Mouse (Mus musculus) liver, embryonic 14.5 days (tissue): Measurements from ENCODE around the gene Mrps18a. TPM values are rescaled to one million over a fixed set of nuclear protein-coding genes. Genes with fewer than 3 reads are reported as not detected.

ENCODE experiments used
- ATAC-seq: fragments of 200-750 bp; cut with Nextera tagmentation; 2 replicates; pipeline ENCODE4 v1.8.0; 2017; ENCODE audit warnings: moderate number of reproducible peaks, mild to moderate bottlenecking, moderate library complexity; ENCODE audit not compliant: insufficient read depth
- DNase-seq, 3 experiments: peaks; one replicate each; pipeline ENCODE4 v3.0.0-alpha.2; 2012 to 2013; ENCODE audit warnings: low read depth in 3 of 3, low spot score in 3 of 3
- H3K27ac ChIP-seq: fragments of 300-500 bp; sonication (generic); 2 replicates; pipeline ENCODE4 v1.5.1; 2014; ENCODE audit warnings: moderate library complexity, mild to moderate bottlenecking, control low read depth, inconsistent platforms
- H3K27me3 ChIP-seq: fragments of 300-500 bp; sonication (generic); 2 replicates; pipeline ENCODE4 v1.6.1; 2014; ENCODE audit warnings: mild to moderate bottlenecking, low read length, moderate library complexity; ENCODE audit not compliant: control insufficient read depth, insufficient read depth
- H3K36me3 ChIP-seq: fragments of 300-500 bp; sonication (generic); replicated peaks from 2 replicates; pipeline ENCODE4 v1.6.1; 2014; ENCODE audit warnings: low read depth; ENCODE audit not compliant: control insufficient read depth, insufficient read depth
- H3K4me1 ChIP-seq, 2 experiments: fragments of 200-500 bp in 1 of 2; fragments of 300-500 bp in 1 of 2; sonication (generic) in 1 of 2; replicated peaks; 2 replicates each; pipeline ENCODE4 v1.6.1; 2012 to 2014; ENCODE audit warnings: antibody characterized with exemption in 1 of 2, inconsistent platforms in 1 of 2, low read length in 1 of 2; ENCODE audit not compliant: control insufficient read depth in 2 of 2, insufficient read depth in 2 of 2
- H3K4me2 ChIP-seq: fragments of 300-500 bp; sonication (generic); 2 replicates; pipeline ENCODE4 v1.6.1; 2014; ENCODE audit warnings: low read depth, mild to moderate bottlenecking, control low read depth, moderate library complexity
- H3K4me3 ChIP-seq, 2 experiments: fragments of 200-500 bp in 1 of 2; fragments of 300-500 bp in 1 of 2; sonication (generic) in 1 of 2; 2 replicates each; pipeline ENCODE4 v1.5.1; 2012 to 2014; ENCODE audit warnings: low read depth in 2 of 2, low read length in 2 of 2, mild to moderate bottlenecking in 2 of 2, control low read depth in 1 of 2, inconsistent platforms in 1 of 2, moderate library complexity in 1 of 2; ENCODE audit not compliant: insufficient read depth in 1 of 2
- H3K9ac ChIP-seq: fragments of 300-500 bp; sonication (generic); replicated peaks from 2 replicates; pipeline ENCODE4 v1.6.1; 2014; ENCODE audit warnings: mild to moderate bottlenecking, control low read depth, moderate library complexity
- H3K9me3 ChIP-seq: fragments of 300-500 bp; sonication (generic); 2 replicates; pipeline ENCODE4 v1.6.1; 2016; ENCODE audit warnings: low read length, mixed read lengths; ENCODE audit not compliant: control insufficient read depth
- CTCF ChIP-seq: IDR thresholded peaks from 2 replicates; pipeline ENCODE4 v1.5.1; 2016; ENCODE audit warnings: antibody characterized with exemption, low read depth, control low read depth
- EP300 ChIP-seq: IDR thresholded peaks from 2 replicates; pipeline ENCODE4 v1.6.1; 2016; ENCODE audit warnings: antibody characterized with exemption, low read depth
- WGBS: fragments of 180-500 bp; shearing (Covaris S2); extraction: QIAGEN DNeasy Blood & Tissue Kit; methylation state at CpG from one replicate; pipeline ENCODE4 v1.1.7; 2014; ENCODE audit not compliant: insufficient replicate concordance; 5-methylcytosine and 5-hydroxymethylcytosine counted together
- polyA plus RNA-seq, 2 experiments: library from polyadenylated mRNA; depleted of rRNA in 1 of 2; stranded (reverse) in 1 of 2; unstranded in 1 of 2; fragments of >200 nt; fragmentation: Nextera tagmentation in 1 of 2; extraction: Ambion mirVana in 1 of 2; gene quantifications; 2 replicates each; pipeline versions ENCODE4 v1.2.1 to v1.2.3; 2012 to 2014

Mrps18a gene
- polyA plus RNA-seq, 2 experiments, result 29.7 to 65.2 TPM

DNA sequence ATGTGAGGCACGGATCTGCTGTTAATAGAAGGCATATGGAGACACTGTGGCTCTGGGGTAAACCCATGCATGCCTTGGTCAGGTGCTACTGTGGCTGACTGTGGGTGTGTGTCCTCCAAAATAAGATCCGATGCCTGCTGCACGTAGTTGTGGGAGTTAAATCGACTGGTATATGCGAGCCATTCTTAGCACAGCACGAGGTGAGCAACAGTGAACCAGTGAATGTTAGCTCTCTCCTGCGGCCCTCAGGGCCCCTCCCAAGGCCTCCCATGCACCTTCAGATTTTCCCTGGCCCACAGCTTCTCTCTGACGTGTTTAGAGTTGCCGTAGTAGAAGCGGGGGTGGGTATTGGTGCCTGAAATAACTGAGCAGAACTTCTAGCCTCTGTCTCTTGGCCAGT, 8.9 kb downstream of the Mrps18a start:
- no peak overlapping the region for H3K4me3 ChIP-seq
- WGBS, result 86% methylated on average over 10 of the region's 10 CpGs
- ATAC-seq (no peak), DNase-seq (no peak)
- no peaks in the 10 kb centered on the region for H3K9me3 ChIP-seq
- no peaks in the 10 kb centered on the region for H3K27me3 ChIP-seq
- no peak overlapping the region for H3K4me2 ChIP-seq
- no peak overlapping the region for H3K27ac ChIP-seq
- TF ChIP-seq CTCF, result no peak
- TF ChIP-seq EP300, result no peak
- no peak overlapping the region for H3K9ac ChIP-seq
- peaks cover 5% of the 10 kb centered on the region for H3K36me3 ChIP-seq
- no peaks in the 10 kb centered on the region for H3K4me1 ChIP-seq

DNA sequence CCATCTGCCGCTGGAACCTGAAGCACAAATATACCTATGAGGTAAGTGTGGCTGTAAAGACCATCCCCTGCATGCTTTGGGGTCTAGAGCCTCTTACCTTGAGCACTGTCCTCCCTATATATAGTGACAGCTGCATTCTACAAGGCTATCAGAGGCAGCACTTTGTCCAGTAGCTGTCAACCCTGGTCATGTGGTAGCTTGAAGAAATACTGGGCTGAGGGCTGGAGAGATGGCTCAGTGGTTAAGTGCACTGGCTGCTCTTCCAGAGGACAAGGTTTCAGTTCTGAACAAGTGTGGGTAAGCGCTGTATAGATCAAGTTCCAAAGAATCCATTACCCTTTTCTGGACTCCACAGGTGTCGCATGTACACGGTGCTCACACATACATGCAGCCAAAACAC, 12.0 kb downstream of the Mrps18a start:
- Histone ChIP-seq H3K4me2 (no peak overlapping the region), H3K27ac (no peak overlapping the region), H3K4me3 (no peak overlapping the region), H3K36me3 (peaks cover 15% of the 10 kb centered on the region), H3K9ac (no peak overlapping the region), H3K4me1 (no peaks in the 10 kb centered on the region), H3K9me3 (no peaks in the 10 kb centered on the region), H3K27me3 (no peaks in the 10 kb centered on the region)
- no peak for DNase-seq
- no peak for ATAC-seq
- 91% methylated on average over 4 of the region's 4 CpGs for WGBS
- TF ChIP-seq EP300 (no peak), CTCF (no peak)

DNA sequence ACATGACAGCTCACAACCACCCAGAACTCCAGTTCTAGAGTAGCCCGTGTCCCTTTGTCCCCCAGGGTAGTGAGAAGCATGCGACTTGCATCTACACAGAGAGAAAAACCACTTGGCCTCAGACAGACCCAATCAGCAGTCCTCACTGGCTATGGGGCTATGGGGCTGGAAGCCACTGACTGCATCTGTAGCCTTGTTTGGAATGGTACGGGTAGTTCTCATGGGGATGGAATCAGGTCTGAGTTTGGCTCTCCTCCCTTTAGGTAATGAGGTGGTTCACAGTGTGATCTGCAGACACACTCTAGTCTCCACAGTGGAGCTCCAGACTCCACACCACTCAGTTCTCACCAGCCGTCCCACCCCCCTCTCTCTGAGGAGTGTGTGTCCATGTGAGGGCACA, 12.5 kb downstream of the Mrps18a start:
- DNase-seq (no peak), ATAC-seq (no peak)
- H3K36me3 ChIP-seq, result peaks cover 19% of the 10 kb centered on the region
- H3K4me3 ChIP-seq, result no peak overlapping the region
- no peaks in the 10 kb centered on the region for H3K4me1 ChIP-seq
- no peak overlapping the region for H3K4me2 ChIP-seq
- no peaks in the 10 kb centered on the region for H3K9me3 ChIP-seq
- 78% methylated on average over 4 of the region's 4 CpGs for WGBS
- H3K9ac ChIP-seq, result no peak overlapping the region
- H3K27me3 ChIP-seq, result no peaks in the 10 kb centered on the region
- H3K27ac ChIP-seq, result no peak overlapping the region
- TF ChIP-seq EP300 (no peak), CTCF (no peak)

DNA sequence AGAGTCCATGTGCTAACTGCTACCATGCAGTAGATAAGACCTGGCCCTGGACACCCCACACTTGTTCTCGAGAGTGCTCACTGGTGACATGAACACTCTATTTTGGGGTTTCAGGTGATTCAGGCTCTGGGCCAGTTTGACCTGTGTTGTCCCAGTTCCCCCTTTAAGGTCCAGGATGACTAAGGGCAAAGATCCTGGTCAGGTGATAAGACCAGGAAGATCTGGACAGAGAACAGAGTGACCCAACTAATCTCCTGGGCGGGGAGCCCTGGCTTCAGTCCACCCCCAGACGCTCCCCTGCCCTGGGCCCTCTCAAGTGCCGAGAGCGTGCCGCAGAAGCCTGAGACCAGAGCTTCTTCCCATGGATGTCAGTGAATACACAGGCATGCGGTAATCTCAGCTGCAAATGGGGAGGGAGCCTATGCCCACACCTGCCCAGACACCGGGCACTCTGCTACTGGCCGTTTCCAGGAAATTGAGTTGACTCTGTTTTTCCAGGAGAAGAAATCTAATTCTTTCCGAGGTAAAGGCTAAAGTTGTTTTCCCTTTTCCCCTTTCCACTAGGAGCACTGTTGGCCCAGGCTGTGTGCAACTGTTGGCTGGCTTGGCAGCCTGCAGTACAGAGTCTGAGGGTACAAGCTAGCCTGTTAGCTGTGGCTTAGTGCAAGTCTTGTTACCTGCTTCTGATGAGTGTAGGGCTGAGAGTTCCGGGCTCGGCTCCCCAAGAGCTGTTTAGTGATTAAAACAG, 13.3 kb downstream of the Mrps18a start:
- TF ChIP-seq EP300 (no peak), CTCF (no peak)
- Histone ChIP-seq H3K9ac (no peak overlapping the region), H3K4me2 (no peak overlapping the region), H3K27ac (no peak overlapping the region), H3K27me3 (no peaks in the 10 kb centered on the region), H3K4me3 (no peak overlapping the region), H3K4me1 (no peaks in the 10 kb centered on the region), H3K9me3 (no peaks in the 10 kb centered on the region), H3K36me3 (peaks cover 20% of the 10 kb centered on the region)
- ATAC-seq, result no peak
- no peak for DNase-seq
- 83% methylated on average over 12 of the region's 12 CpGs for WGBS

DNA sequence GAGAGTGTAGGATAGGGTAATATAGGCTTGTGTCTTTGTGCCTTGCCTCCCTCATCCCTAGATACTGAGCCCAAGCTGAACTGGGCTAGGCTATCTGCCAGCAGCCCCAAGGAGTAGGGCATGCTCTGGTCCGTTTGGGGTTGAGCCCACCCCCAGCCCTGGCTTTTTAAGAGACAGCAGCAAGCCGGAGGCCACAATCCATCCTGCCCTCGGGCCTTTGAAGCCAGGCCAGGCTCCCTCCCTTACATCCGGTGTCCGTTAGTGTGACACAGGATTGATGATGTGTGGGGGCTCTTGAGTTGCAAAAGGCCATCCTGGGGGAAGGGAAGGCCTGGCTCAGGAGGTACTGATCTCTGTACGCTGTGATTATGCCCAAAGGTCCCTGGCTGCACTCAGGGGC, 15.8 kb downstream of the Mrps18a start:
- ATAC-seq (no peak), DNase-seq (no peak)
- no peak overlapping the region for H3K9ac ChIP-seq
- H3K4me1 ChIP-seq, result no peaks in the 10 kb centered on the region
- TF ChIP-seq EP300 (no peak), CTCF (no peak)
- H3K4me3 ChIP-seq, result no peak overlapping the region
- H3K36me3 ChIP-seq, result peaks cover 20% of the 10 kb centered on the region
- no peak overlapping the region for H3K27ac ChIP-seq
- H3K9me3 ChIP-seq, result no peaks in the 10 kb centered on the region
- no peaks in the 10 kb centered on the region for H3K27me3 ChIP-seq
- no peak overlapping the region for H3K4me2 ChIP-seq
- 74% methylated on average over 6 of the region's 6 CpGs for WGBS
